7 mouse cellular contexts compared by ENCODE assay signal in the genomic region with DNA sequence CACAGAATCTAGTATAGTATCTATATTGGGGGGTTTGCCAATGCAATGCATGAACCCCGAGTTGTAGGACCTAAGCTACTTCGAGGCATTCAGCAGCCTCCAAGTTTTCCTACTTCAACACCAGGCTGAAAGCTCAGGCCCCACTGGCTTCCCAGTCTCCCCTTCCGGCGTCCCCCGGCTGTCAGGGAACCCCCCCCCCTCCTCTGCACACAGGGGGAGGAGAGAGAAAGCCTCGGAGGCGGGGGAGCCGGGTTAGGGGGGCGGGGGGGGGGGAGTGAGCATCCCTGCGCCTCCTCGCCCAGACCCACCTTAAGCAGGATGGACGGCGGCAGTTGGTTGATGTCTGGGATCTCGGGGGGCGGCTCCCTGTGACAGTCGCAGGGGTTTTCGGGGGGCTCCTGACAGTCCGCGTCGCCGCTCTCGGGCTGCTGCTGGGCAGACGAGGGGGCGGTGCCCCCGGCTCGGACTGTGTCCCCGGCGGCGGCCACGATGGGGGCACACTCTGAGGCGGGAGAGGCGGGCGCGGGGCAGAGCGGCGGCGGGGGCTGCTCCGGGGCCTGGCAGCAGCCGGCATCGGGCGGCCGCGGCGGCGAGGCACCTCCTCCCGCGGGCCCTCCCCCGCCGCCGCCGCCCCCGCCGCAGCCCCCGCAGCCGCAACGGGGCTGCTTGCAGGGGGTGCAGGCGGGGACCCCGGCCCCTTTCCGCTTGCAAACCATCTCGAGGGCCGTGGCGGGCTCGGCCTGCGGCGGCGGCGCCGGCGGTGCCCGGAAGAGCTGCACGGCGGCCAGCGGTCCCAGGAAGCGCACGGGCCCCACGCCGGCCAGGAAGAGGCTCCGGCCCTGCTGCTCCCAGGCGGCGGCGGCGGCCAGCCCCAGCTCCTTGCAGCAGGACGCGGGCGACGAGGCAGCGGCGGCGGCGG. TPM values are rescaled to one million over a fixed set of nuclear protein-coding genes. Genes with fewer than 3 reads are reported as not detected.
A peak's percentile ranks its signal among the peaks of the same experiment; 100 is the strongest.
DNase-seq lines count a peak whose midpoint lies in the region; ATAC-seq and TF ChIP-seq lines count a peak whose summit lies in the region.

No protein-coding gene starts in this region.

- DNase-seq in MN1 (ENCODE audit: low spot score): peak; percentile 44
- peak; percentile 74 for DNase-seq in limb, embryonic 11.5 days (ENCODE audit: low spot score)
- peak in 1 of 2 experiments; percentile 34 for DNase-seq in spleen, adult 2 months (ENCODE audit: low read depth in 1 of 2, low spot score in 2 of 2)

- peak overlapping the region; percentile 98 for H3K9ac ChIP-seq in forebrain, embryonic 16.5 days (replicated peaks; ENCODE audit: low read depth, low read length)
- H3K9ac ChIP-seq in hindbrain, embryonic 12.5 days: peak overlapping the region; percentile 99
- H3K9ac ChIP-seq in limb, embryonic 11.5 days (ENCODE audit: low read length): peak overlapping the region; percentile 98
- H3K9ac ChIP-seq in midbrain, embryonic 12.5 days (replicated peaks): peak overlapping the region; percentile 98

- WGBS in forebrain, embryonic 16.5 days: 0% methylated on average over 44 of the region's 90 CpGs
- under 1% methylated on average over 66 of the region's 90 CpGs for WGBS in hindbrain, embryonic 12.5 days
- under 1% methylated on average over 47 of the region's 90 CpGs for WGBS in limb, embryonic 11.5 days
- WGBS in midbrain, embryonic 12.5 days: under 1% methylated on average over 43 of the region's 90 CpGs
- 2% methylated on average over 68 of the region's 90 CpGs for WGBS in spleen, adult 2 months

- no peaks in the 10 kb centered on the region for H3K9me3 ChIP-seq in forebrain, embryonic 16.5 days (ENCODE audit: control insufficient read depth, low read length)
- no peaks in the 10 kb centered on the region for H3K9me3 ChIP-seq in hindbrain, embryonic 12.5 days (replicated peaks)
- H3K9me3 ChIP-seq in limb, embryonic 11.5 days (ENCODE audit: control insufficient read depth, low read length): no peaks in the 10 kb centered on the region
- H3K9me3 ChIP-seq in midbrain, embryonic 12.5 days: no peaks in the 10 kb centered on the region

- peaks cover 13% of the 10 kb centered on the region; the same call in 1 of the 2 replicates for H3K4me1 ChIP-seq in brown adipose tissue, adult 24 weeks (ENCODE audit: control insufficient read depth, insufficient read depth, insufficient read length, low read length)
- peaks cover 27% of the 10 kb centered on the region for H3K4me1 ChIP-seq in forebrain, embryonic 16.5 days (replicated peaks; ENCODE audit: control insufficient read depth, insufficient read depth, low read length)
- peaks cover 33% of the 10 kb centered on the region for H3K4me1 ChIP-seq in hindbrain, embryonic 12.5 days
- H3K4me1 ChIP-seq in limb, embryonic 11.5 days (ENCODE audit: control insufficient read depth, insufficient read depth, low read length): peaks cover 10% of the 10 kb centered on the region; the same call in 1 of the 2 replicates
- H3K4me1 ChIP-seq in midbrain, embryonic 12.5 days: peaks cover 33% of the 10 kb centered on the region
- H3K4me1 ChIP-seq in spleen, adult 2 months (ENCODE audit: control insufficient read depth, insufficient read depth, insufficient read length): no peaks in the 10 kb centered on the region; the same call in 1 of the 2 replicates

- H3K27ac ChIP-seq in brown adipose tissue, adult 24 weeks (replicated peaks; ENCODE audit: low read depth, low read length): peak overlapping the region; percentile 74
- peak overlapping the region; percentile 97 for H3K27ac ChIP-seq in forebrain, embryonic 16.5 days (ENCODE audit: low read length)
- H3K27ac ChIP-seq in hindbrain, embryonic 12.5 days: peak overlapping the region; percentile 98
- H3K27ac ChIP-seq in limb, embryonic 11.5 days (replicated peaks; ENCODE audit: low read depth, low read length): peak overlapping the region; percentile 97
- H3K27ac ChIP-seq in midbrain, embryonic 12.5 days (replicated peaks): peak overlapping the region; percentile 99
- peak overlapping the region; percentile 91 for H3K27ac ChIP-seq in spleen, adult 2 months (ENCODE audit: insufficient read depth, low read length)

- no peak for TF ChIP-seq CTCF in spleen, adult 2 months (IDR thresholded peaks at IDR 0.05; ENCODE audit: extremely low read depth, insufficient read depth, insufficient read length, insufficient replicate concordance)

- H3K27me3 ChIP-seq in forebrain, embryonic 16.5 days (replicated peaks; ENCODE audit: control insufficient read depth, insufficient read depth, low read length): no peaks in the 10 kb centered on the region
- no peaks in the 10 kb centered on the region for H3K27me3 ChIP-seq in hindbrain, embryonic 12.5 days
- no peaks in the 10 kb centered on the region for H3K27me3 ChIP-seq in limb, embryonic 11.5 days (ENCODE audit: control insufficient read depth, insufficient read depth, low read length)
- no peaks in the 10 kb centered on the region for H3K27me3 ChIP-seq in midbrain, embryonic 12.5 days
- no peaks in the 10 kb centered on the region for H3K27me3 ChIP-seq in spleen, adult 2 months (ENCODE audit: control insufficient read depth, insufficient read depth, low read length)

- peak; percentile 56 for ATAC-seq in forebrain, embryonic 16.5 days
- ATAC-seq in hindbrain, embryonic 12.5 days (ENCODE audit: low FRiP score): peak; percentile 71
- ATAC-seq in limb, embryonic 11.5 days (ENCODE audit: insufficient number of reproducible peaks, low FRiP score, low TSS enrichment, low read depth): peak; percentile 60
- ATAC-seq in midbrain, embryonic 12.5 days (ENCODE audit: low FRiP score, low read depth): peak; percentile 71

- no peaks in the 10 kb centered on the region for H3K36me3 ChIP-seq in forebrain, embryonic 16.5 days (ENCODE audit: control insufficient read depth, insufficient read depth)
- no peaks in the 10 kb centered on the region for H3K36me3 ChIP-seq in hindbrain, embryonic 12.5 days
- no peaks in the 10 kb centered on the region for H3K36me3 ChIP-seq in limb, embryonic 11.5 days (ENCODE audit: control insufficient read depth, insufficient read depth, low read length)
- no peaks in the 10 kb centered on the region for H3K36me3 ChIP-seq in midbrain, embryonic 12.5 days
- H3K36me3 ChIP-seq in spleen, adult 2 months (ENCODE audit: control insufficient read depth, insufficient read depth, low read length): no peaks in the 10 kb centered on the region

- peak overlapping the region; percentile 97 for H3K4me3 ChIP-seq in brown adipose tissue, adult 24 weeks (ENCODE audit: insufficient read depth, low read depth, low read length)
- peak overlapping the region; percentile 85 for H3K4me3 ChIP-seq in forebrain, embryonic 16.5 days (replicated peaks; ENCODE audit: low read length)
- H3K4me3 ChIP-seq in hindbrain, embryonic 12.5 days: peak overlapping the region; percentile 95
- H3K4me3 ChIP-seq in limb, embryonic 11.5 days (ENCODE audit: low read depth, low read length): peak overlapping the region; percentile 85
- H3K4me3 ChIP-seq in midbrain, embryonic 12.5 days: peak overlapping the region; percentile 98
- H3K4me3 ChIP-seq in spleen, adult 2 months (ENCODE audit: extremely low read depth, insufficient read depth, insufficient read length): peak overlapping the region; percentile 88

- TF ChIP-seq POLR2A in spleen, adult 2 months (IDR thresholded peaks at IDR 0.05; ENCODE audit: low read depth, low read length): no peak

- H3K4me2 ChIP-seq in forebrain, embryonic 16.5 days (ENCODE audit: low read length): peak overlapping the region; percentile 70
- H3K4me2 ChIP-seq in hindbrain, embryonic 12.5 days (replicated peaks): peak overlapping the region; percentile 77
- peak overlapping the region; percentile 71 for H3K4me2 ChIP-seq in limb, embryonic 11.5 days (ENCODE audit: low read depth, severe bottlenecking)
- H3K4me2 ChIP-seq in midbrain, embryonic 12.5 days (replicated peaks): peak overlapping the region; percentile 75

RNA-seq across cellular contexts. Expression of a gene that starts 0.8 kb away (rescaled TPM):
- polyA plus RNA-seq in brown adipose tissue, adult 24 weeks (2012; ENCODE audit: insufficient read depth, insufficient read length, missing spikeins): 9.7 and 11.4 TPM in 2 replicates
- 7.3 and 7.8 TPM in 2 replicates for polyA plus RNA-seq in forebrain, embryonic 16.5 days (2015; fragmentation: Nextera tagmentation; extraction: Ambion mirVana)
- 10.3 and 10.4 TPM in 2 replicates for polyA plus RNA-seq in hindbrain, embryonic 12.5 days (2016; fragmentation: Nextera tagmentation; extraction: Ambion mirVana)
- 6.5 and 6.8 TPM in 2 replicates for polyA plus RNA-seq in limb, embryonic 11.5 days (2014; fragmentation: Nextera tagmentation; extraction: Ambion mirVana)
- 27.0 and 37.1 TPM in 2 replicates for polyA plus RNA-seq in midbrain, embryonic 12.5 days (2016; fragmentation: Nextera tagmentation; extraction: Ambion mirVana)
- 4.7 and 6.4 TPM in 2 replicates for polyA plus RNA-seq in spleen, adult 2 months (2012; rRNA removed)
